Mouse (Mus musculus) lung, adult 2 months (tissue): ENCODE measurements around the gene Aanat.

Source experiments
- CTCF ChIP-seq: fragments of 200-500 bp; IDR thresholded peaks from 2 replicates; pipeline ENCODE4 v1.5.1; 2011; ENCODE audit warnings: mild to moderate bottlenecking, low read length, control low read depth; ENCODE audit not compliant: insufficient read depth
- POLR2A ChIP-seq: fragments of 200-500 bp; IDR thresholded peaks from 2 replicates; pipeline ENCODE4 v1.6.1; 2011; ENCODE audit warnings: low read depth, mild to moderate bottlenecking, control low read depth, low read length, borderline replicate concordance; ENCODE audit errors: extremely low read depth

GRCm38 (mm10) chr11:116550748-116551147, 35.5 kb upstream of the Aanat start:
- no peak for TF ChIP-seq CTCF
- no peak for TF ChIP-seq POLR2A
